Mouse (Mus musculus) cerebellum, adult 2 months (tissue): ENCODE results near the gene Ank3.

Source experiments
- CTCF ChIP-seq: fragments of 200-500 bp; IDR thresholded peaks from 2 replicates; pipeline ENCODE4 v1.5.1; 2011; ENCODE audit warnings: low read depth, mild to moderate bottlenecking, control low read depth, low read length, moderate library complexity, borderline replicate concordance; ENCODE audit not compliant: insufficient read depth
- POLR2A ChIP-seq: fragments of 200-500 bp; IDR thresholded peaks from 2 replicates; pipeline ENCODE4 v1.6.1; 2011; ENCODE audit warnings: low read length, control low read depth, borderline replicate concordance; ENCODE audit not compliant: insufficient read depth

- no peak for TF ChIP-seq CTCF
- TF ChIP-seq POLR2A: no peak
Measured at GRCm38 (mm10) chr10:69533505-69534388, 135.2 kb downstream of the Ank3 start.
